26 mouse cellular contexts compared by ENCODE assay signal in the genomic region with DNA sequence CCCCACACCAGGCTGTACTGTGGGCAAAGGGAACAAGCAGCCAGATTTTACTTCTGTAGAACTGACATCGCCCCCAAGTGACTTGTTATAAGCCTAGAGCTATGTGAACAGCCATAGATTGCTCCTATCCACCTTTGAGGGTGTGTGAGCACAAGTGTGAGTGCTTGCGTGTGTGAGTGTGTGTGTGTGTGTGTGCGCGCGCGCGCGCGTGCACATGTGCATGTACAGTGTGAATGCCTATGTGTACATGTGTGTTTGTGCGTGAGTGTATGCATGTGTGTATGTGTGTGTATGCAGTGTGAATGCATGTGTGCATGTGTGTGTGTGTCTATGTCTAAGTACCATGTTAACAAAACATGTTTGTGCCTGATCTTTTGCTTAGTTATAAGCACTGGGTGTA.
DNase-seq lines count a peak whose midpoint lies in the region; ATAC-seq and TF ChIP-seq lines count a peak whose summit lies in the region.
"Had no signal": no experiment of that assay in that cellular context is flagged by ENCODE, and none has a peak within 500 bp of the region (broad histone marks: within the 10 kb centered on the region; RNA-seq: fewer than 3 reads in every experiment).

No protein-coding gene starts in this region.

- no peaks in the 10 kb centered on the region for H3K27me3 ChIP-seq in hindbrain, embryonic 10.5 days (ENCODE audit: insufficient read depth, poor library complexity, severe bottlenecking)
- no peaks in the 10 kb centered on the region for H3K27me3 ChIP-seq in hindbrain, embryonic 11.5 days (ENCODE audit: control insufficient read depth, insufficient read depth, low read length)
- H3K27me3 ChIP-seq in neural tube, embryonic 13.5 days: no peaks in the 10 kb centered on the region
- no peaks in the 10 kb centered on the region for H3K27me3 ChIP-seq in hindbrain, embryonic 16.5 days (replicated peaks; ENCODE audit: control insufficient read depth, insufficient read depth, low read length)
- no peaks in the 10 kb centered on the region for H3K27me3 ChIP-seq in midbrain, postnatal 0 days (ENCODE audit: insufficient read depth, low read length)
- H3K27me3 ChIP-seq: embryonic facial prominence, embryonic 13.5 days; hindbrain, embryonic 15.5 days; intestine, embryonic 15.5 days; liver, embryonic 12.5 days had no signal

- no peak for ATAC-seq in hindbrain, embryonic 11.5 days (ENCODE audit: low FRiP score)
- ATAC-seq in neural tube, embryonic 13.5 days (ENCODE audit: low read depth): 0 out of 2 replicates have a peak, but pooled peaks have one; percentile 26
- ATAC-seq in hindbrain, embryonic 16.5 days: peak; percentile 41; the same call in 1 of the 2 replicates
- ATAC-seq in midbrain, postnatal 0 days (ENCODE audit: low FRiP score): no peak
- ATAC-seq: intestine, embryonic 15.5 days; liver, embryonic 12.5 days; liver, postnatal 0 days had no signal

- H3K4me3 ChIP-seq in hindbrain, embryonic 10.5 days: no peak overlapping the region
- H3K4me3 ChIP-seq in hindbrain, embryonic 11.5 days (ENCODE audit: low read depth, low read length): no peak overlapping the region
- no peak overlapping the region for H3K4me3 ChIP-seq in neural tube, embryonic 13.5 days
- H3K4me3 ChIP-seq in hindbrain, embryonic 16.5 days (ENCODE audit: low read length): no peak overlapping the region
- H3K4me3 ChIP-seq in midbrain, postnatal 0 days (ENCODE audit: low read depth, low read length): no peak overlapping the region
- H3K4me3 ChIP-seq: embryonic facial prominence, embryonic 13.5 days; forebrain, embryonic 10.5 days; hindbrain, embryonic 15.5 days; intestine, embryonic 15.5 days; liver, embryonic 12.5 days; myocyte had no signal

- no peak for DNase-seq in hindbrain, embryonic 10.5 days (ENCODE audit: low spot score)
- no peak for DNase-seq in hindbrain, embryonic 11.5 days (ENCODE audit: low spot score)
- no peak for DNase-seq in neural tube, embryonic 10.5 days (ENCODE audit: extremely low spot score, low spot score)
- DNase-seq in midbrain, postnatal 0 days (ENCODE audit: low spot score): no peak
- DNase-seq in gastrocnemius, adult 18-20 months (ENCODE audit: low spot score): no peak
- no peak for DNase-seq in urinary bladder, postnatal 14 days (ENCODE audit: low spot score)
- DNase-seq: adrenal gland, postnatal 36 days; B cell, adult 2 months; cerebellum, adult 9-10 months; cerebellum, postnatal 36 days; heart, postnatal 14 days; kidney, adult 2 months; kidney, postnatal 36 days; layer of hippocampus, postnatal 36 days; left cerebral cortex, postnatal 4 days; liver, postnatal 0 days; lung, postnatal 4 days; thymus, postnatal 4 days had no signal

- 0 out of 2 replicates have a peak, but pooled peaks cover 2% of the 10 kb centered on the region for H3K4me1 ChIP-seq in hindbrain, embryonic 10.5 days (replicated peaks)
- H3K4me1 ChIP-seq in hindbrain, embryonic 11.5 days (replicated peaks; ENCODE audit: control insufficient read depth, insufficient read depth, low read length): no peaks in the 10 kb centered on the region
- H3K4me1 ChIP-seq in neural tube, embryonic 13.5 days (replicated peaks): peaks cover 19% of the 10 kb centered on the region
- no peaks in the 10 kb centered on the region; the same call in 1 of the 2 replicates for H3K4me1 ChIP-seq in hindbrain, embryonic 16.5 days (ENCODE audit: control insufficient read depth, insufficient read depth, low read depth, low read length)
- no peaks in the 10 kb centered on the region; the same call in 1 of the 2 replicates for H3K4me1 ChIP-seq in midbrain, postnatal 0 days (ENCODE audit: insufficient read depth, low read length)

- TF ChIP-seq CTCF in midbrain, postnatal 0 days (IDR thresholded peaks at IDR 0.05): peak; percentile 9; the same call in 1 of the 2 replicates

- 0 out of 2 replicates have a peak overlapping the region, but pooled peaks have one; percentile 1 for H3K27ac ChIP-seq in hindbrain, embryonic 10.5 days
- no peak overlapping the region for H3K27ac ChIP-seq in hindbrain, embryonic 11.5 days (ENCODE audit: low read depth, low read length)
- H3K27ac ChIP-seq in neural tube, embryonic 13.5 days (replicated peaks): peak overlapping the region; percentile 38; the same call in 1 of the 2 replicates
- no peak overlapping the region for H3K27ac ChIP-seq in hindbrain, embryonic 16.5 days (ENCODE audit: low read depth, low read length)
- 0 out of 2 replicates have a peak overlapping the region, but pooled peaks have one; percentile 14 for H3K27ac ChIP-seq in midbrain, postnatal 0 days (ENCODE audit: low read depth, low read length)
- H3K27ac ChIP-seq: embryonic facial prominence, embryonic 13.5 days; hindbrain, embryonic 15.5 days; intestine, embryonic 15.5 days; liver, embryonic 12.5 days had no signal

- no peak overlapping the region for H3K9ac ChIP-seq in hindbrain, embryonic 11.5 days (ENCODE audit: low read depth, low read length)
- H3K9ac ChIP-seq in neural tube, embryonic 13.5 days: no peak overlapping the region
- no peak overlapping the region for H3K9ac ChIP-seq in hindbrain, embryonic 16.5 days (ENCODE audit: low read depth, low read length)
- no peak overlapping the region for H3K9ac ChIP-seq in midbrain, postnatal 0 days (replicated peaks; ENCODE audit: low read length, poor library complexity, severe bottlenecking)
- H3K9ac ChIP-seq: embryonic facial prominence, embryonic 13.5 days; hindbrain, embryonic 15.5 days; intestine, embryonic 15.5 days; liver, embryonic 12.5 days; liver, postnatal 0 days had no signal

- H3K4me2 ChIP-seq in hindbrain, embryonic 11.5 days (replicated peaks; ENCODE audit: low read depth, low read length): no peak overlapping the region
- no peak overlapping the region for H3K4me2 ChIP-seq in neural tube, embryonic 13.5 days
- H3K4me2 ChIP-seq in hindbrain, embryonic 16.5 days (ENCODE audit: low read length): no peak overlapping the region
- H3K4me2 ChIP-seq in midbrain, postnatal 0 days (ENCODE audit: low read depth, low read length, poor library complexity, severe bottlenecking): no peak overlapping the region
- H3K4me2 ChIP-seq: embryonic facial prominence, embryonic 13.5 days; hindbrain, embryonic 15.5 days; intestine, embryonic 15.5 days; liver, embryonic 12.5 days had no signal

- WGBS in hindbrain, embryonic 10.5 days: 98% methylated on average over 10 of the region's 10 CpGs
- 98% methylated on average over 10 of the region's 10 CpGs for WGBS in hindbrain, embryonic 11.5 days
- WGBS in neural tube, embryonic 13.5 days: 97% methylated on average over 10 of the region's 10 CpGs
- 95% methylated on average over 10 of the region's 10 CpGs for WGBS in hindbrain, embryonic 16.5 days
- WGBS in midbrain, postnatal 0 days: 97% methylated on average over 10 of the region's 10 CpGs

- H3K36me3 ChIP-seq in hindbrain, embryonic 10.5 days: peaks cover 27% of the 10 kb centered on the region
- no peaks in the 10 kb centered on the region; the same call in 1 of the 2 replicates for H3K36me3 ChIP-seq in hindbrain, embryonic 11.5 days (ENCODE audit: control insufficient read depth, insufficient read depth, low read length)
- H3K36me3 ChIP-seq in neural tube, embryonic 13.5 days: peaks cover 35% of the 10 kb centered on the region
- peaks cover 6% of the 10 kb centered on the region; the same call in 1 of the 2 replicates for H3K36me3 ChIP-seq in hindbrain, embryonic 16.5 days (ENCODE audit: control insufficient read depth, insufficient read depth, low read length)
- 0 out of 2 replicates have a peak, but pooled peaks cover 13% of the 10 kb centered on the region for H3K36me3 ChIP-seq in midbrain, postnatal 0 days (ENCODE audit: insufficient read depth, low read length)
- H3K36me3 ChIP-seq: embryonic facial prominence, embryonic 13.5 days; intestine, embryonic 15.5 days; liver, embryonic 12.5 days had no signal

- peaks cover 5% of the 10 kb centered on the region; the same call in 1 of the 2 replicates for H3K9me3 ChIP-seq in hindbrain, embryonic 10.5 days
- H3K9me3 ChIP-seq in hindbrain, embryonic 11.5 days (ENCODE audit: control insufficient read depth, low read length): no peaks in the 10 kb centered on the region
- H3K9me3 ChIP-seq in neural tube, embryonic 13.5 days: no peaks in the 10 kb centered on the region
- H3K9me3 ChIP-seq in hindbrain, embryonic 16.5 days (ENCODE audit: control insufficient read depth, low read length): no peaks in the 10 kb centered on the region
- no peaks in the 10 kb centered on the region for H3K9me3 ChIP-seq in midbrain, postnatal 0 days (ENCODE audit: low read length)
- H3K9me3 ChIP-seq: embryonic facial prominence, embryonic 13.5 days; hindbrain, embryonic 15.5 days; intestine, embryonic 15.5 days; liver, embryonic 12.5 days had no signal

Comparison
In these comparisons a context has a peak if more than half of its experiments do, and no peak if none do; other contexts are left out.
1. H3K27ac ChIP-seq: peak in hindbrain, embryonic 10.5 days (single experiment), neural tube, embryonic 13.5 days (single experiment) and midbrain, postnatal 0 days (single experiment); none in hindbrain, embryonic 11.5 days (single experiment) and hindbrain, embryonic 16.5 days (single experiment).
2. ATAC-seq: peak in neural tube, embryonic 13.5 days (single experiment) and hindbrain, embryonic 16.5 days (single experiment); none in hindbrain, embryonic 11.5 days (single experiment) and midbrain, postnatal 0 days (single experiment).